Mouse (Mus musculus) small intestine, adult 2 months (tissue): ENCODE data around the gene Synj2bp.

Source experiments
- CTCF ChIP-seq: fragments of 200-500 bp; IDR thresholded peaks from 2 replicates; pipeline ENCODE4 v1.5.1; 2012; ENCODE audit warnings: low read depth, mild to moderate bottlenecking, control low read depth, inconsistent platforms, low read length, moderate library complexity, mixed read lengths; ENCODE audit not compliant: insufficient replicate concordance, insufficient read length; ENCODE audit errors: extremely low read depth
- POLR2A ChIP-seq: fragments of 200-500 bp; IDR thresholded peaks from 2 replicates; pipeline ENCODE4 v1.6.1; 2012; ENCODE audit warnings: low read depth, mild to moderate bottlenecking, control low read depth, inconsistent platforms, low read length, moderate library complexity

GRCm38 (mm10) chr12:81532316-81533028 is at the start of gene Synj2bp, which contains the start of gene Gm20498:
- TF ChIP-seq POLR2A: peak; percentile 87
- TF ChIP-seq CTCF: no peak
